Mouse (Mus musculus) 416B (cell line): ENCODE measurements at regions not wholly inside any gene's neighbourhood (a gene's known extent, or its start where the extent isn't known, plus 50 kb on each side); places are given as distances from the start of the nearest gene placed in this dataset.

Experiments
- DNase-seq: peaks from one replicate; pipeline ENCODE4 v3.0.0; 2011; ENCODE audit warnings: low read depth

- no peak for DNase-seq
Observed at GRCm38 (mm10) chr4:75884371-75884770, 606.3 kb upstream of the Dmac1 start.

GRCm38 (mm10) chr4:75869771-75870170 lies 591.7 kb upstream of the Dmac1 start:
- no peak for DNase-seq

DNA sequence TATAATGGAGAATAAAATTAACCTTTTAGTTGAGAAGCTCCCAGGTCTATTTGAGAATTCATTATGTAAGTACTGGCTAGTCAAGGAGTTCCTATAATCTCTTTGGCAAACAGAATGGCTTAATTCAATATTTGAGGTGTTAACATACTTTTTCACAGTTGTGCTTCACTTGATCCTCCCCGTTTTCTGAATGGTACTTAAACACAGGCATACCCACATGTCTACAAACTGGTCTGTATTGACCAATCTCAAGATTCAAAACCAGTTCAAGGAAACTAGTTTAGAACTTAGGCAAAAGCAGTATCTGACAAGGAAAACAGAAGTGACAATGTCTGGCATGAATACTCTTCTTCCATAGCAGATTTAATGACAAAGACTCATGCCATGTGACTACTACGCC lies 583.0 kb upstream of the Dmac1 start:
- no peak for DNase-seq

- DNase-seq = no peak
Observed at GRCm38 (mm10) chr4:75857769-75858408, 579.8 kb upstream of the Dmac1 start.

DNA sequence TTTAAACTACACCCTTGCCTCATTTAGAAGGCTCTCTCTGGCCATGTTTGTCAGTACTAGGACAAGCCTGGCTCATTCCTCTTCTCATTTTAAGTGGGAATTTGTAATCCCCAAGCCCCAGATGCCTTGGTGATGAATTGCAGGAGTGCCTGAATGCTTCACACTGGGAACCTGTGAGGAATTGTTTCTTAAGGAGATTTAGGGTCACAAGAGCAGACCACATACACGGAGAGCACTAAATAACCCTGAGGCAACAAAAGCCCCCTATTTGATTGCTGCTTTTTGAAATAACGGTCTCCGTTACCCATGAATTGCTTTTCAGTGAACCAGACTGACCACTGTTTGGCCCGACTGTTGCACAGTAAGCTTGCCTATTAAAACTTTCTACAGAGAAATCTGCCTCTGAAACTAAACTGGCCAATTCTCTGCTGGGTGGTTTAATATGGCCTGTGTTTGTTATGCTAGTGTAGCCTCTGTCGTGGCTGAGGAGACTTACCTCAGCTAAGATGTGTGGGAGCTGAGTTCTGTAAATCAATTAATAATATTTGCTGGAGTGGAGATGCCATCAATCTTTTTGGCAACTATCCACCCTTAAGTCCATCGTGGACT lies 577.7 kb upstream of the Dmac1 start:
- no peak for DNase-seq

DNA sequence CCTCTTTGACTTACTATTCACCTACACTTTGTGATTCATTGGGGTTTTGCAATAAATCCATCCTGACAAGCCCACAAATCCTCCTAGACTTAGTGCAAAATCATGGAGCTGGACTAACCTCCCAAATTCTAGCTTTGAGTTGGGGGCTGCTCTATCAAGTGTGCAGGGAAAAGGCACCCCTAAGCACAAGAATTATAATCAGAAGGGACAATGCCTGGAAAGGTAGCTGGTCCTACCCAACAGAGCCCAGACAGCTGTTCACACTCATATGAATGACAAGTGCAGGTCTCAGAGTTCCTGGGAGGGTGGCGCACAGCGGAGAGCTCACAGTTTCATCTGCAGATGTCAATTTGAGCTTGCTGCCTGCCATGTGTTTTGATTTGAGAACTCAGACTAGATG lies 572.2 kb upstream of the Dmac1 start:
- DNase-seq = no peak

DNA sequence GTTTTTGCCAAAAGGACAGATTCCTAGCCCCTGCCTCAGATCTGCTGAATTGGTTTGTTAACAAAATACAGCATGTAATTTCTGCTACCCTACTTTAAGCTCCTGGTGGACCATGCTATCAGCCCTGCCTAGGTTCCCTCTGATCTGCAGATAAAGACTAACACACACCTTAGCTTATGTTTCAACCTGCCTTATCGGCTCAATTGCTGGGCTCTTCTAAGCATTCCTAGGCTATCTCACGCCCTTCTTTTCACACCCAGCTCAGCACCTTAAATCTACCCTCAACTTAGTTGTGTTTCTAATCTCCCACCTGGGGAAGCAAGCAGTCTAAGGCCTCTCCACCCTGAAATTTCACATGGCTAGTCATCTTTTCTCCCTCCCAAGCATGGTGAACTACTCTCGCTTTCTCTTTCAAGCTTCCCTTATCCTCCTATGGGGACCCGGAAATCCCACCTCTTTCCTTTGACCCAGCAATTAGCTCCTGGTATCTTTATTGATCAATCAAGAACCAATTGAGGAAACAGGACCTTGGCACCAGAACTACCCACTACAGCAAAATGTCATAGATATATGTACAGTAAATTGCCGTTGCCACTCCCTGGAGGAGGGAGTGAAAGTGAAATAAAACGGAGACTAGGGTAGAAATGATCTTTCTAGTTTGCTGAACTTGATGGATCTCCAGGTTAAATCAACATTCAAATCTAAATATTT lies 569.7 kb upstream of the Dmac1 start:
- no peak for DNase-seq

GRCm38 (mm10) chr4:75845021-75845420 lies 566.9 kb upstream of the Dmac1 start:
- DNase-seq = no peak

DNA sequence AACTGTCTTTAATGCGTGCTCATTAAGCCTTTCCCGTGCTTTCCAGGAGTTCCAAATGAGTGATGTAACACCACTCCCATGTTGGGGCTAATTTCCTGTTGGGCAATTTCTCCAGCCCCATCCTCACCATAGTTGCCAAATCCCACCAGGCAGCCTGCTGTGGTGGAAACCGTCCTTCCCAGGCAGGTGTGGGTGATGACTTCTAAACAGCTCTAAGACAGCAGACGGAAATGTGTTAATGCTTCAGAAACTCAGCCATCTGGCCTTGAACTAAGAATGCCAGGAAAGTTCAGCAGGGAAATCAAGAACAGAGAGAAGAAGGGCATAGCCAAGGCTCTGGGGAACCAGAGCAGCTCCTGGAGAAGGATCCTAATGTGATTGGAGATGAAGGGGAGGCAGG lies 560.5 kb upstream of the Dmac1 start:
- DNase-seq = no peak

GRCm38 (mm10) chr4:75827082-75827711 lies 549.1 kb upstream of the Dmac1 start:
- DNase-seq = no peak

- DNase-seq = no peak
Observed at GRCm38 (mm10) chr4:75819193-75819603, 541.1 kb upstream of the Dmac1 start.

DNA sequence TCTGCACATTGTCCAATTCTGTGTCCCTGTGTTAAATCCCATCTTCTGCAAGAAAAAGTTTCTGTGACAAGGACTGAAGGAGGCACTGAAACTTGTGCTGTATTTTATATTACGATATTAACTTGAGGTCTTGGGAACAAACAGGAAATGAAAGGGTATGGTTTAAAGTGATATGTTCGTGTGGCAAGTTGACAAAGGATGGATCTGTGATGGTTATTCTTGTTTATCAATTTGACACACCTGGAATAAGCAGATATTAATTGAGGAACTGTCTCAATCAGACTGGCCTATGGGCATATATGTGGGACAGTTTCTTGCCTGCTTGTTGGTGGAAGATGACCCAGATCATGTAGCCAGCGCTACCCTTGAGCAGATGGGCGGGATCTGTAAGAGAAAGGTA lies 537.9 kb upstream of the Dmac1 start:
- no peak for DNase-seq

GRCm38 (mm10) chr4:75812266-75812665 lies 534.2 kb upstream of the Dmac1 start:
- no peak for DNase-seq

DNA sequence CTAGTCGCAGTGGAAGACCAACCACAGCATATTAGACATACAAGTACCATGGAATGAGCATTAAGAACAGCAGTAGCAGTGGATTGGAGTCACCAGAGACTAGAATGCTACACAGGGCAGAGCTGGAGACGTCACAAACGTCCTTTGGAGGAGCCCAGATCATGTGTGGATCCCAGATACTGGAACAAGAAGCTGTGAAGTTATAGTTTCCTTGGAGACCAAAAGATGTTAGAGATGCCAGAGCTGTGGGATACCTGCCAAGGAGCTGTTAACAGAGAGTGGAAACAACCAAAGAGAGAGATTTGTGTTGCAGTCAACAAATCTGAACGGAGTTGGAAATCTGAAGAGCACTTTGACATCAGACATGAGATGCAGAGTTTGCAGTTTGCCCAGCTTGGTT lies 523.8 kb upstream of the Dmac1 start:
- DNase-seq = no peak

DNA sequence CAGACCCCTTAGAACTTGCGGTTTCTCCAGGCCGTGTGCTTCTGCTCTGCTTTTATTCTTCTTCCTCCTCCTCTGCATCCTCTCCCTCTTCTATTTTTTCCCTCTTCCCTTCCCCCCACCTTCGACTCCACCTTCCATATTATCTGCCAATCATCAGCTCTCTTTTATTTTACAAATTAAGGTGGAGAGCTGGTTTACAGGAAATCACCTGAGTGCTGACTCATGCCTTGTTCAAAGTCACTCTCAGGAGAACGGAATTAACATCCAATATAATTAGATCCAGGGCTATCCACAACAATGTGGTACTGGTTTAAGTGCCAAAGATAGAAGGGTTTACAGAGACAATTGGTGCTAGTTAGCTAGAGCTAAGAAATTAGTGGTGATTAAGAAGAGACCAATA lies 523.1 kb upstream of the Dmac1 start:
- no peak for DNase-seq

DNA sequence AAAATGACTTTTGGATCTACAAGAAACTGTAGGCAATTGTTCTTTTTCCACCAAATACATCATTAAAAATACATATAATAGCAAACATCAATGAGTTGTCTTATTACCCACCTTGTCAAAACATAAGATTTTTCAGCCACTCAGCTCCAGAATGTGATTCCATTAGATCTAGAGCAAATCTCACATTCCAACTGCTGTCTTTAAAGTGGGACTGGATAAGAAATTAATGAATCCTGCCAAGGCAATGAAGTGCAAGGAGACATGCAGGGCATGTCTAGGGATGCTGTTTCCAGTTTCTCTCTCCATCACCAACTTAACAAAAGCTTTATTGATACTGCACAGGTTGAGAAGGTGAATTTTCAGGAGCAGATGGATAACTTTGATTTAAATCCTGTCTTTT lies 513.7 kb upstream of the Dmac1 start:
- no peak for DNase-seq

DNA sequence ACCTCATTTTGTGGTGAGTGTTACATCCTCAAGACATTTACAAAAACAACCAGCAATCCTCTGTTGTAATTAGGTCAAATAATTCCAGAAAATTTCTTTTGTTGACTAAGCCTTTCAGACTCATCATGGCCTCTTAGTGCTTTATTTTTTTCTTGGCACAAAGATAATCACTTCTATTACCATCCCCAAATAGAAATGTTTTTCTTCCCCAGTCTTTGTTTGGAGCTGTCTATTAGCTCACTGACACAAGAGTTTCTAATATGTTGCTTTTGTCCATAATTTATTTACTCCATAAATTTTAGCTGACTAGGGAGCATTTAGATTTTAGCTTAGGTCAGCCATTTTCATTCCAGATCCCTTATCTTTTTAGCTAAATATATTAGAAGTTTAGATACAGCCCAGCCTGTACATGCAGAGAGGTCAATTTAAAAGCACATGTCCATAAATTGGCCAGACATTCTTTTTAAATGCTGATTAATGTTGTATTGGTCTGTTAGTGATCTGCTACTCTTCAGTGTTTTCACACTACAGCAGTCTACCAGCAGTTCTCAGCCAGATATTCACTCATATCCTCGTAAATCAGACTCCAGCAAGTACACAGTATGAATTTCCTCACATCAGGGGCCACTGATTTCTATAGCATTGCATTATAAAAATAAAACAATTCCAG lies 513.0 kb upstream of the Dmac1 start:
- no peak for DNase-seq

- no peak for DNase-seq
Observed at GRCm38 (mm10) chr4:75787405-75787804, 509.3 kb upstream of the Dmac1 start.

GRCm38 (mm10) chr4:75786391-75786790 lies 508.3 kb upstream of the Dmac1 start:
- DNase-seq = no peak

DNA sequence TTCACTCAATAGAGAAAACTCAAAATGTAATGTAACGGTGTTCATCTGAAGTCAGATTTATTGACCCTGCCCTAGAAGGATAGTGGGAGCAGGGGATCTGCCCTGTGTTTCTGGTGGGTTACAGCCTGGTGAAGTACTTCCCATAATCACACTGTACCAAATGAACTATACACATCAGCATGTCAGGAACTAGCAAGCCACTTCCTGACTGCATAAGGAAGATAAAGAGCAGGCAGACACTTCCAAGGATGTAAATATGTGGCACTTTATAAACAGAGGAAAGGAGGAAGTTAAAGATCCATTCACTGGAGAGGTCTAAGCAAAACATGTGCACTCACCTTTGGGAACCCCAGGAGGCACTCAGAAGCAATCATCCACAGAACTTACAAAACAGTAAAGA lies 501.4 kb upstream of the Dmac1 start:
- peak; percentile 1 for DNase-seq

- DNase-seq = no peak
Observed at GRCm38 (mm10) chr4:75764141-75764540, 486.0 kb upstream of the Dmac1 start.

GRCm38 (mm10) chr4:75744605-75745004 lies 466.5 kb upstream of the Dmac1 start:
- DNase-seq = no peak

DNA sequence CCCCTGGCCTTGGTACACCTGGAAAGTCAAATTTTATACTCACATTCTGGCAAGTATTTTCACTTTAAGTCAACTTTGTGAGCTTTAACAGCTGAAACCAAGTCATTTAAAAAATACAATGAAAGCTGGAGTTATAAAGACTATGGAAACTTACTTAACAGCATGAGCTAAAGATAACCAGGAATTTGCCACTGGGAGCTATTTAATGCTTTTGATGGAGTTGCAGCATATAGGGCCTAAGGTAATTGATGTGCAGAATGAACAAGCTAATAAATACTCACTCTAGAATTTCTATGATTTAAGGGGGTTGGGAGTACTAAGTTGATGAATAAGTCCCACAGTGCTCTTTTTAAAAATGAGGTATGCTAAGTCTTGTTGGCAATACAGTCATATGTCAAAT lies 463.5 kb upstream of the Dmac1 start:
- no peak for DNase-seq
